Mouse (Mus musculus) G1E (cell line): Measurements from ENCODE around the gene Polr3c. TPM values are rescaled to one million over a fixed set of nuclear protein-coding genes. Genes with fewer than 3 reads are reported as not detected.
"Not testable (repeated sequence)": the region's sequence is repeated elsewhere in the genome, so short reads cannot be mapped to it uniquely, and the experiment has no call there.

ENCODE experiments used
- ATAC-seq: 2 replicates; pipeline ENCODE4 v1.8.0; 2016; ENCODE audit warnings: mild to moderate bottlenecking; ENCODE audit not compliant: insufficient number of reproducible peaks, poor library complexity, low FRiP score, severe bottlenecking; ENCODE audit errors: extremely low read depth
- DNase-seq: peaks from one replicate; pipeline ENCODE4 v3.0.0; 2012; ENCODE audit warnings: low spot score
- H3K27me3 ChIP-seq: 2 replicates; pipeline ENCODE4 v1.6.1; 2012; ENCODE audit warnings: mild to moderate bottlenecking, low read length, inconsistent platforms; ENCODE audit not compliant: insufficient read depth
- H3K36me3 ChIP-seq: replicated peaks from 2 replicates; pipeline ENCODE3; 2012; ENCODE audit warnings: mild to moderate bottlenecking, inconsistent platforms
- H3K4me1 ChIP-seq: 2 replicates; pipeline ENCODE4 v1.6.1; 2012; ENCODE audit warnings: low read depth, low read length, inconsistent platforms, mixed read lengths; ENCODE audit not compliant: insufficient read depth
- H3K4me3 ChIP-seq: 2 replicates; pipeline ENCODE4 v1.5.1; 2012; ENCODE audit warnings: low read depth, mild to moderate bottlenecking, inconsistent platforms, low read length, moderate library complexity, mixed read lengths
- H3K9me3 ChIP-seq: replicated peaks from 2 replicates; pipeline ENCODE4 v1.6.1; 2012; ENCODE audit warnings: inconsistent platforms
- CTCF ChIP-seq: IDR thresholded peaks from 2 replicates; pipeline ENCODE4 v1.5.1; 2012; ENCODE audit warnings: low read depth, low read length, inconsistent platforms, mixed read lengths
- GATA1 ChIP-seq: IDR thresholded peaks from 2 replicates; pipeline ENCODE4 v1.6.1; 2012; ENCODE audit warnings: borderline replicate concordance, low read length, inconsistent platforms, mixed read lengths
- GATA2 ChIP-seq: IDR thresholded peaks from 2 replicates; pipeline ENCODE4 v1.6.1; 2012; ENCODE audit warnings: low read depth, low read length, inconsistent platforms, borderline replicate concordance
- POLR2AphosphoS5 ChIP-seq: IDR thresholded peaks from 2 replicates; pipeline ENCODE4 v1.6.1; 2012; ENCODE audit warnings: low read depth, low read length, inconsistent platforms; ENCODE audit not compliant: insufficient replicate concordance
- TAL1 ChIP-seq: conservative IDR thresholded peaks from 2 replicates; pipeline ENCODE4 v1.6.1; 2012; ENCODE audit warnings: low read depth, low read length, inconsistent platforms, mixed read lengths
- polyA plus RNA-seq: library from polyadenylated mRNA; stranded (reverse); fragments of >175 nt; gene quantifications from 2 replicates; pipeline ENCODE4 v1.2.3, GENCODE M21; 2012
- total RNA-seq, 2 experiments: library from RNA; stranded (forward) in 1 of 2; stranded (reverse) in 1 of 2; fragments of 200-1000 nt in 1 of 2; fragments of >200 nt in 1 of 2; fragmentation: Nextera tagmentation in 1 of 2; gene quantifications; 2 replicates each; pipeline ENCODE4 v1.2.3; 2014 to 2017

The Polr3c gene
- total and polyA plus RNA-seq, 3 experiments = 8.9 to 79.4 (median 27.9) TPM

DNA sequence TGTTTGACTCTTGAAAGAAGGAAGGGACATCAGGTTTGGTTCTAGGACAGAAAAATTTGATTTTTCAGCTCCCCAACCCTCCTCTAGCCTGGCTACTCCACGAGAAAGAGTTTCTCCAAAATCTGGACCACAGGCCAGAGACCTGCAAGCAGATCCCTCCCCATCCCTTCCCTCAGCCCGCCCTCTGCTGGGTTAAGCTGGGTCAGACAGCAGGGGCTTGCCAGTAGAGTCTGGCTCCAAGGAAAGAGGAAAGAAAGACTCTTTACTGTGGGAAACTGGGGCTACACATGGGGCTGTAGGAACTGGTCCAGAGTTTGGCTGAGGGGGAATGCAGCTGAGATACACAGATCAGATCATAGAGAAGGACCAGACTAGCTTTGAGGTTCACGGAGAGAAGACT lies 34.9 kb downstream of the Polr3c start:
- Histone ChIP-seq H3K9me3 (no peaks in the 10 kb centered on the region), H3K4me3 (no peak overlapping the region), H3K27me3 (peaks cover 14% of the 10 kb centered on the region), H3K36me3 (no peaks in the 10 kb centered on the region), H3K4me1 (peaks cover 13% of the 10 kb centered on the region)
- DNase-seq = no peak
- TF ChIP-seq POLR2AphosphoS5 = no peak
- no peak for TF ChIP-seq GATA2
- no peak for TF ChIP-seq TAL1
- TF ChIP-seq GATA1 = no peak
- TF ChIP-seq CTCF = no peak
- ATAC-seq = no peak

- peaks cover 14% of the 10 kb centered on the region for H3K27me3 ChIP-seq
- H3K4me3 ChIP-seq = no peak overlapping the region
- no peaks in the 10 kb centered on the region for H3K4me1 ChIP-seq
- TF ChIP-seq GATA2 (no peak), CTCF (no peak), POLR2AphosphoS5 (no peak), TAL1 (no peak), GATA1 (no peak)
- ATAC-seq (no peak), DNase-seq (no peak)
- H3K9me3 ChIP-seq = no peaks in the 10 kb centered on the region
- no peaks in the 10 kb centered on the region for H3K36me3 ChIP-seq
Measured at GRCm38 (mm10) chr3:96690298-96690697, 37.1 kb downstream of the Polr3c start.

- H3K4me3 ChIP-seq = no peak overlapping the region
- peaks cover 24% of the 10 kb centered on the region for H3K27me3 ChIP-seq
- ATAC-seq (no peak), DNase-seq (no peak)
- H3K36me3 ChIP-seq = no peaks in the 10 kb centered on the region
- no peaks in the 10 kb centered on the region for H3K9me3 ChIP-seq
- no peak for TF ChIP-seq CTCF
- H3K4me1 ChIP-seq = no peaks in the 10 kb centered on the region
Measured at GRCm38 (mm10) chr3:96688854-96689253, 38.6 kb downstream of the Polr3c start.

GRCm38 (mm10) chr3:96686057-96686456 lies 41.4 kb downstream of the Polr3c start:
- not testable (repeated sequence) for H3K4me1 ChIP-seq, H3K9me3 ChIP-seq, H3K4me3 ChIP-seq, ATAC-seq, H3K36me3 ChIP-seq, DNase-seq
- peaks cover 29% of the 10 kb centered on the region for H3K27me3 ChIP-seq

- Histone ChIP-seq H3K9me3 (no peaks in the 10 kb centered on the region), H3K36me3 (no peaks in the 10 kb centered on the region), H3K4me3 (no peak overlapping the region), H3K27me3 (peaks cover 34% of the 10 kb centered on the region), H3K4me1 (peaks cover 3% of the 10 kb centered on the region; the same call in 1 of the 2 replicates)
- DNase-seq = no peak
- ATAC-seq = no peak
- TF ChIP-seq TAL1 = no peak
- TF ChIP-seq GATA1 = no peak
- TF ChIP-seq POLR2AphosphoS5 = no peak
- TF ChIP-seq GATA2 = no peak
- TF ChIP-seq CTCF = no peak
Measured at GRCm38 (mm10) chr3:96684822-96685156, 42.6 kb downstream of the Polr3c start.

DNA sequence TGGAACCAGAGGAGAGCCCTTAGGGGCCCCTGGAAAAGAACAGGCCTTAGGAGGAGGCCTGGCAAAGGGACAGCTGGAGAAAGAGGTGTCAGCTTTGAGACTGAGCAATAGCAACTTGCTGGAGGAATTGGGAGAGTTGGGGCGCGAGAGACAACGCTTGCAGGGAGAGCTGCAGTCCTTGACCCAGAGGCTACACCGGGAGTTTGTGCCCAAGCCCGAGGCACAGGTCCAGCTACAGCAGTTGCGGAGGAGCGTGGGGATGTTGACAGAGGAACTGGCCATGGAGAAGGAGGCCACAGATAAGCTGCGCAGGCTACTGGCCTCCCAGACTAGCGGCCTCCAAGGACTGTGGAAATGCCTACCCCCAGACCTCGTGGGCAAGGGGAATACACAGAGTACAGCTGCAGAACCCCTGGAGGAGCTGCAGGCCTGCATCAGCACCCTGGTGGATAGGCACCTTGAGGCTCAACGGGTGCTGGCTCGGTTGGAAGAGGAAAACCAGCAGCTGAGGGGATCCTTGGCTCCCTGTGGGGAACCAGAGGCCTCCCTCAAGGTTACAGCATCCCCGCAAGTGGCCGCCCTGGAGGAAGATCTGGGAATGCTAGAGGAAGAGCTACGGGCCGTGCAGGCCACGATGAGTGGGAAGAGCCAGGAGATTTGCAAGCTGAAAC lies 43.1 kb downstream of the Polr3c start:
- peaks cover 8% of the 10 kb centered on the region; the same call in 1 of the 2 replicates for H3K4me1 ChIP-seq
- H3K27me3 ChIP-seq = peaks cover 32% of the 10 kb centered on the region

GRCm38 (mm10) chr3:96683496-96683895 lies 43.9 kb downstream of the Polr3c start:
- no peak for ATAC-seq
- Histone ChIP-seq H3K4me3 (no peak overlapping the region), H3K27me3 (peaks cover 33% of the 10 kb centered on the region), H3K9me3 (no peaks in the 10 kb centered on the region), H3K4me1 (peaks cover 10% of the 10 kb centered on the region; the same call in 1 of the 2 replicates), H3K36me3 (no peaks in the 10 kb centered on the region)
- no peak for DNase-seq
- no peak for TF ChIP-seq POLR2AphosphoS5

More for the DNA sequence above, 43.1 kb downstream of the Polr3c start:
- TF ChIP-seq CTCF (no peak), GATA1 (no peak), GATA2 (no peak), TAL1 (no peak), POLR2AphosphoS5 (no peak)
- DNase-seq (no peak), ATAC-seq (no peak)
- Histone ChIP-seq H3K36me3 (no peaks in the 10 kb centered on the region), H3K4me3 (no peak overlapping the region), H3K9me3 (no peaks in the 10 kb centered on the region)
